Mouse (Mus musculus) stomach, postnatal 0 days (tissue): ENCODE results near the gene Enpp4.

Experiments used
- CTCF ChIP-seq: IDR thresholded peaks from 2 replicates; pipeline ENCODE4 v1.5.1; 2016; ENCODE audit warnings: antibody characterized with exemption, low read depth, mild to moderate bottlenecking, moderate library complexity
- EP300 ChIP-seq: optimal IDR thresholded peaks from 2 replicates; pipeline ENCODE3; 2016; ENCODE audit warnings: antibody characterized with exemption

- TF ChIP-seq CTCF (no peak), EP300 (no peak)
Observed at GRCm38 (mm10) chr17:44134545-44134944, 28.9 kb upstream of the Enpp4 start.
